Mouse (Mus musculus): ENCODE results near the gene Gpsm3.

DNA sequence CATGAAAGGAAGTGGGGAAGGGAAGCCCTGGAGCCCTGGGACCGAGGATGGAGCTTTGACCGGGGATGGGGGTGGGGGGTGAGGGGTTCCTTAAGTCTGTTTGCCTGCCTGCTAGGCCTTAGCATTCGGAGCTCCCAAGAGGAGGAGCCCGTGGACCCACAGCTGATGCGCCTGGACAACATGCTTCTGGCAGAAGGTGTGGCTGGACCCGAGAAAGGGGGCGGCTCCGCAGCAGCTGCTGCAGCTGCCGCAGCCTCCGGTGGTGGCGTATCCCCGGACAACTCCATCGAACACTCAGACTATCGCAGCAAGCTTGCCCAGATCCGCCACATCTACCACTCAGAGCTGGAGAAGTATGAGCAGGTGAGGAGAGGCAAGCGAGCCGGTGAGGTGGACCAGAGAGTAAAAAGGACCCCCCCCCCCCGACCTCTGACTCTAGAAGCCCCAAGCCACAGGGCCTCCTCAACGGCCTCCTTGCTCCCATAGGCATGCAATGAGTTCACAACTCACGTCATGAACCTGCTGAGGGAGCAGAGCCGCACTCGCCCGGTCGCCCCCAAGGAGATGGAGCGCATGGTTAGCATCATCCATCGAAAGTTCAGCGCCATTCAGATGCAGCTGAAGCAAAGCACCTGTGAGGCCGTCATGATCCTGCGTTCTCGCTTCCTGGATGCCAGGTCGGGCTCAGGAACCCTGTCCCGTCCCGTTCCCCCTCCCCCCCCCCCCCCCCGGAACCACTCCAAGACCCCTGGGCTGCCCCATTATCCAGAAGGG is 4.3 kb downstream of the Gpsm3 start:
- TF ChIP-seq USF1 (IDR thresholded peaks at IDR 0.05; ENCODE audit: low read depth) (no peak), CTCF (IDR thresholded peaks at IDR 0.05; ENCODE audit: control insufficient read depth, insufficient read depth, insufficient read length) (no peak), MYOG (IDR thresholded peaks at IDR 0.05; ENCODE audit: control insufficient read depth, extremely low read depth, insufficient read length) (no peak), MAX (IDR thresholded peaks at IDR 0.05) (no peak), FOSL1 (IDR thresholded peaks at IDR 0.05; ENCODE audit: insufficient read depth, low read length, poor library complexity, severe bottlenecking) (no peak), MYOD1 (IDR thresholded peaks at IDR 0.05; ENCODE audit: control insufficient read depth, insufficient read length, low read depth) (peak; percentile 58), CEBPB (IDR thresholded peaks at IDR 0.05; ENCODE audit: low read depth) (no peak)
